Mouse (Mus musculus) thymus, postnatal 0 days (tissue): ENCODE measurements around the gene Hspb1. TPM values are rescaled to one million over a fixed set of nuclear protein-coding genes. Genes with fewer than 3 reads are reported as not detected.
A peak's percentile ranks its signal among the peaks of the same experiment; 100 is the strongest.

Experiments used
- DNase-seq: peaks from one replicate; pipeline ENCODE4 v3.0.0-alpha.2; 2015; ENCODE audit warnings: low spot score
- polyA plus RNA-seq: library from polyadenylated mRNA; unstranded; fragments of >200 nt; fragmentation: Nextera tagmentation; extraction: Ambion mirVana; gene quantifications from 2 replicates; pipeline ENCODE4 v1.2.1, GENCODE M21; 2015

Gene Hspb1
- 23.7 and 29.1 TPM in 2 replicates for polyA plus RNA-seq

DNA sequence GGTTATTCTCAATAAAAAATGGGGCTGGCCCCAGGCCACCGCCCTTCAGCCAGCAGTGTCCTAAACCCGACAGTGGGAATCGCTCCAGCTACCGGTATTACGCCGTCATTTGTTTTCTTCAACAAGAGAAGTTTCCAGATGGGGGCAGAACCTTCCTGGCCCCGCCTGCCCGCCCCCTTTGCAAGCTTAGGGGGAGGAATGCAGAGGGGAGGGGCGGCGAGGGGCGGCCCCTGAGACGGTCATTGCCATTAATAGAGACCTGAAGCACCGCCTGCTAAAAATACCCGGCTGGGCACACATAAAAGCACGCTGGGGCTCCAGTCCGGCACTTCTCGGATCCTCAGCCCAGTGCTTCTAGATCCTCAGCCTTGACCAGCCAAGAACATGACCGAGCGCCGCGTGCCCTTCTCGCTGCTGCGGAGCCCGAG is at the start of gene Hspb1:
Gene Hspb1, plus strand, starts transcription at position 245 of the 428 bp plus-strand sequence.
- no peak for DNase-seq

DNA sequence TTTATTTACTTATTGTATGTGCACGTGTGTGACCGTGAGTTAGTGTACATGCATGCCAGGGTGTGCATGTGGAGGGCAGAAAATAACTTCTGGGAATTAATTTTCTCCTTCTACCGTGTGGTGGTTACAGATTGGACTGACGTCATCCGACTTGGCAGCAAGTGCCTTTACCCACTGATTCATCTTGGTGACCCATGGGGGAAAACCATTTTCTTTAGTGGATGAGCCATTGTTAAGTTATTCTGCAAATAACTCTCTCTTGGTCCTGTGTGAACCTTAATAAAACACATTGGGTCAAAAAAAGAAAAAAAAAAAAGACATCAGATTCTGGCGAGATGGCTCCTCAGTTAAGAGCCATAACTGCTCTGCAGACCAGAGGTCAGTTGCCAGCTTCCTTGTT is 46.1 kb upstream of the Hspb1 start:
- DNase-seq = no peak

DNA sequence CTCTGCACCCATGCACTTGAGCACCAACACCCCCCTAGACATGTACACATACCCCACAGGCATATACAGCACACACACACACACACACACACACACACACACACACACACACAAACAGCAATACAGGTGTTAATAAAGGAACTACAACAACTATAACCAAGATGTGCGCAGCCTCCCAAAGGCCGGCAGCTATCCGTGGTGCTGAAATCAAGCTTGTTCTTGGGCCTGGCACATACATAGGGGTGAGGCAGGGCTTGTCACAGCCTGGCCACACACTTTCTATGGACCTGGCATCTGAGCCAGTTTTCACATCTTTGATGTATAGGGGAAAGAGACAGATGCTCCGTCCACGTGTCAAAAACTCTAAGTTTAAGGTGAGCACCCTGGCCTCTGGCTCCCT is 44.3 kb upstream of the Hspb1 start:
- peak; percentile 34 for DNase-seq

DNA sequence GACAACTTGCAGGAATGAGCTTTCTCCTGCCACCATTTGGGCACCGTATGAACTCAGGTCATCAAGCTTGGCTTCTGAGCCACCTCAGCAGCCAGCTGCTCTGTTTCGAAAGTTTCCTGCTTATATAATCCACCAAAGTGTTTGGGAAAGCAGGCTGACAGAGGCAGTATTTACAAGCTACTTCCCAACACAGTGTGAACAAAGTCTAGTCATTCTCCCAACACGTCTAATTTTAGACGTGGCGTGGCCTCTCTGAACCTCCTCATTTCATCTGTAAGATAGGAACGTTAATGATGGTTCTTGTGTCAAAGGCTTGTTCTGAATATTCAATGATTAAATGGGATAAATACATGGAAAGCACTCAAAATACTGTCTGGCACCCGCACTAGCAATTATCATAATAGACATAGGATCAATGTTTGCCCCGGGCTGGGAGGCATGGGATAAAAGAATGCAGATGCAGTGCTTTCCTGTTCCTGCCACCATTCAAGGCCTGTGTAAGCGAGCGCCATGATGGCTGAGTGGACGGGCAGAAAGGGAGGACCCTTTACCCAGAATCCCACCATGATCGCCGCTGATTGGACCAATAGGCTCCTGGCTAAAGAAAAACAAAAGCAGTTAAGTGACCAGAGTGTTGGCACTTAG is 41.9 kb upstream of the Hspb1 start:
- no peak for DNase-seq

DNA sequence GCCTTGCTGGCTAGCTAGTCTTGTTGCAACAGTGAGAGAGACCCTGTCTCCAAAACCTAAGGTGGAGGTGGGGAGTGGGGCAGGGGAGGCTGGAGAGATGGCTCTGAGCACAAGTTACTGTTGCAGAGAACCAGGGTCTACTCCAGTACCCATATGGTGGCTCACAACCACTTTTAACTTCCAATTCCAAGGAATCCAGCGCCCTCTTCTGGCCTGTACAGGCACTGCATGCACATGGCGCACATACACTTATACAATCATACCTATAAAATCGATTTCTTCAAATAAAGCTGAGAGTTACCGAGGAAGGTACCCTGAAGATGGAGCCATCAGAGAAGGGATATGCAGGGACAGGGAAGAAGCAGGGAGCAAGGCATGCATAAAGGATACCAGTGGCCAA is 40.3 kb upstream of the Hspb1 start:
- DNase-seq = no peak

DNA sequence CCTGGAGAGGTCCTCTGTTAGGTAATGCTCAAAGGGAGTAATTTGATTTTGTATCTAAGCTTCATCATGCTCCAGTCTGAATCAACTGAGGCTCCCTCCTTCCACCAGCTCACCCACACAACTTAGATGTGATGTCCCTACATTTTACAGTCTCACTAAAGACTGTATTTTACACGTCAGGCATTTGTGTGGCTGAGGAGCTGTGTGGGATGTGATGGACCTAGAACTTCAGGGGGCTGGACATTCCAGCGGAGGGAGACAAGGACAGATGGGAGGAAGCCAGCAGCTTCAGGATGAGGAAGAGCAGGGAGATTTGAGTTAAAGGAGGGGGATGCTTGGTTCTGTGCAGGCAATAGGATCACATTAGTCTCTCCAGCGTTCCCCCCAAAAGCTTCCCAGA is 39.8 kb upstream of the Hspb1 start:
- DNase-seq = no peak

DNA sequence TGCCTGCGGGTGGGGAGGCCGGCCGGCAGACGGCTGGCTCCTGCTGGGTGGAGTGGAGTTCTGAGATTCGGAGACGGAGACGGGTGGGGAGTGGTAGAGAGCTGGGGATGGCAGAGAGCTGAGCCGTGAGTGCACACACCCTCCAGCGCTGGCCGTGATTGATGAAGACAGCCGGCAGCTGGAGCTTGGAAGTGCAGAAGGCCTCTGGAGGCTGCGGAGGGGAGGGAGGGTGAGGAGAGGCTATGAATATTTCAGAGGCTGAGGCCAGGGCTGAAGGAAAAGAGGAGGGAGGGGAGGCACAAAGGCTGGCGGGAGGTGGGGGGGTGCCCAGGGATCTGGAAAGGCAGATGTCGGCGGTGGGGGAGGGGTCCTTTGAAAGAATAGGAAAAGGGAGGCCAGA is 36.7 kb upstream of the Hspb1 start:
- DNase-seq = no peak

DNA sequence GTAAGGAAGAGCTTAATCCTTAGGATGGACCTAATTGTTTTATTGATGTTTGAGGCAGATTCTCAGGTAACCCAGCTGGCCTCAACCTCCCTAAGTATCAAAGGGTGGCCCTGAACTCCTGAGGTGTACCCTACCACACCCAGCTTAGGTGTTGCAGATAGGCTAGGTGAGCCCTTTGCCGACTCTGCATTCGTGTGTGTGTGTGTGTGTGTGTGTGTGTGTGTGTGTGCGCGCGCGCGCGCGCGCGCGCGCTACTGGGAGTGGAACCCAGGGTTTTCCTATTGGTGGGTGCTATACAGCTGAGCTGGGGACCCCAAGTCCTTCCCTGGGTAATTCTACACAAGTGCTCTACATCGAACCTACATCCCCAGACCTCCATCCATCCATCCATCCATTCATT is 36.2 kb upstream of the Hspb1 start:
- no peak for DNase-seq

DNA sequence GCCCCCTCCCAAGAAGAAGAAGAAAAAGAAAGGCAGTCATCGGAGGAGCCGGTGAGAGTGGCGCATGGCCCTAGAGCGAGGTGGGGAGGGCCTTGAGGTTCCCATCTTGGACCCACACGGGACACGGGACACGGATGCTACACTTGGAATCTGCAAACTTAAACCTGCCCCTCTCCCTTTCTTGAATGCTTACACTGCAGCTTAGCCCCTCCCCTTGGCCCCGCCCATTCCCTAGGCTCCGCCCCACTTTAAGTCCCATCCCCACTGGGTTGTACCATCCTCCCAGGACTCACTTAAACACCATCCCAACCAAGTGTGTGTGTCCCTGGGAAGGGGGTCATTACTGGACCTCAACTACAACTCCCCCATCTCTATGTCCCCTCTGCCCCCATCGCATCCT is 35.3 kb upstream of the Hspb1 start:
- DNase-seq = no peak

DNA sequence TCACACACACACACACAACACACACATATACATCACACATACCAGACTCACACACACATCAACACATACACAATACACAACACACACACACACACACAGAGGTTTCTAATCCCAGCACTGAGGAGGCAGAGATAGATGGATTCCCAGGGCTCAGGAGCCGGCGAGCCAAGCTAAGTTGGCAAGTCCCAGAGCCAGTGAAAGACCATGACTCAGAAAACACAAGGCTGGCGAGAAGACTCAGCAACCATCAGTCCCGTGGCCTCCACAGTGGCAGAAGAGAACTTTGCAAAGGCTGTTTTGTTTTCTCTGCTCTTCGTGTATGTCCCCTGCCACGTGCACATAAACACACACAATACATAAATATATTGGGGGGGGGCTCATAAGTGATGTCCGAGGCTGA is 34.0 kb upstream of the Hspb1 start:
- DNase-seq = no peak

DNA sequence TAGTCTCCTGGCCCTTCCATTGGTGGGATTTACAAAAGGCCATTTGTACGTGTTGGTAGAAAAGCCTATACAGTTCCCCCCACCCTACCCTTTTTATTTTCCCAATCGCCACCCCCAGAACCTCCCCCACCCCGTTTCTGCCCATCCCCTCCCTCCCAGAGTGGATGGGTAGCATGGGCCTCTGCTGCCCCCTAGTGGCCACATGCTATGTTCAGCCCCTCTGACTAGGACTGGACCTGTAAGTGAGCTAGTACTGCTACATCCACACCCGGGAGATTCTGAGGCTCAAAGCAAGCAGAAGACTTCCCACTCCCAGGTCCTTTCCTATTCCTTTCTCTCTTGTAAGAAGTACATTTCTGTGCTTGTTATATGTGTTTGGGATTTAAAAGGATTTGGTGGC is 32.6 kb upstream of the Hspb1 start:
- DNase-seq = peak; percentile 68

DNA sequence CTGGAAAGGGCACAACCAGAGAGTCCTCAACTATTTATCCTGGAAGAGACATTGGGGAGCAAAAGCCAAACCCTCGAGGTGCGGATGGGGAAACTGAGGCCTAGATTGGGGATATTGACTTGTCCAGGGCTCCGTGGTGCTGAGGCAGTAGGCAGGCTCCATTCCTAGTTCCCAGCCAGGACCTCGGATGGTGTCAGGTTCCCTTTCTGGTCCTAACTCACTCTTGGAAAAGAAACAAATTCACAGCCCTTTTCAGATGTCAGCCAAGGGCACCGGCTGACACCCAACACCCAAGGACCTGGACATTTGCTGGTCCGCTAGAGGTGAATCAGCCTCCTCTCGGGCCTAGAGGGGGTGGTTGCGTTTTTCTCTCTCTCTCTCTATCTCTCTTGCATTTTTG is 21.1 kb upstream of the Hspb1 start:
- no peak for DNase-seq

DNA sequence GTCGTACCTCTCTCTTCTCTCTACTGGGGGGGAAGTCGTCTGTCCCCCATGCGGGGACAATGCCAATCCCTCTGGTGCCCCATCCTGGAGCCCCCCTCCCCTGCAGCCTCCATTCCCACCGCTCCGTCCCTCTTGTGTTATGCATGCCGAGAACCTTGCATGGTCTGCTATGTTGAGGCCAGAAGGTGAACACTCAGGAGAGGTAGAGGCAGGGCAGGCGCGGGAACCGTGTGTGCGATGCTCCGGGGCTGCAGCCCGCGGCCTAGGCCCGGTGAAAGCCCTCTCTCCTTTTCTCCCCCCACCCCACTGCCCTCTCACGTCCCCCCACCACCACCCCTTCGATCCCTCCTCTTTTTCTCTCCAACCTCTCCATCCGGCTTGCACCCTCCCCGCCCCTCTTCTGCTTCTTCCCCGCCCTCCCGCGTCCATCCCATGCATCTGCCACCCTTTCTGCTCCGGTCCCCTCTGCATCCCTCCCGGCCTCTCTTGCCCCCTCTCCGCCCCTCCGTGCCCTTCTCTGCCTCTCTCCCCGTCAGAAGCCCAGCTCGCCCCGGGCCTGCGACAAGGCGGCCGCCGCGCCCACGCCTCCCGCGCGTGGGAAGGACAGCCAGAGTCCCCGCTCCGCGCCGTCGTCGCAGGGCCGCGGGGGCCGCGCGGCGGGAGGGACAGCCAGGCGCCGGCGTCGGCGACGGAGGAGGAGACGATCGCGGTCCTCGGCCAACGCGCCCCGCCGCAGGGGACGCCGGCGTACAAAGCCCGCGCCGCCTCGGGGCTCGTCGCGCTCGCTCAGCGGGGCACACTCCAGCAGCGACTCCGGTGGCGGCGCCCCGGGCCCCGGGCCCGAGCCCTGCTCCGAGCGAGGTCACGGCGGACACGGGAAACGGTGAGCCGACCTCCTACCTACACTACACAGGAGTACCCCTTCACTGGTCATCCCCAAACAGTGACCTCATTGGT is 19.8 kb upstream of the Hspb1 start:
- DNase-seq = no peak

DNA sequence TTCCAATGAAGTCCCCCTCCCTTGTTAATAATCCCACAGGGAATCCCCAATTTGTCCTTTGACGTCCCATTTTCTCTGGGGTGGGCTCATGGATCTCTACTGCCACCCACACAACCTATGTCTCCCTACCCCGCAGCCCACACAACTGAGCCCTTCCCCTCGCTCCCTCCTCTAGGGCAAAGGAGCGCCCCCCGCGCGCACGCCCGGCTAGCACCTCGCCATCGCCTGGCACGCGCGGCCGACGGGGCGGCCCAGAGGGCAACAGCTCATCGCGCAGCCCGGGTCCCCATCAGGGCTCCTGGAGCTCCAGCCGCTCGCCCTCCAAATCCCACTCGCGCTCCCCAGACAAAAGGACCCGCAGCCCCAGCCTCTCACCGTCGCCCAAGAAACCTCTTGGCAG is 19.1 kb upstream of the Hspb1 start:
- no peak for DNase-seq

DNA sequence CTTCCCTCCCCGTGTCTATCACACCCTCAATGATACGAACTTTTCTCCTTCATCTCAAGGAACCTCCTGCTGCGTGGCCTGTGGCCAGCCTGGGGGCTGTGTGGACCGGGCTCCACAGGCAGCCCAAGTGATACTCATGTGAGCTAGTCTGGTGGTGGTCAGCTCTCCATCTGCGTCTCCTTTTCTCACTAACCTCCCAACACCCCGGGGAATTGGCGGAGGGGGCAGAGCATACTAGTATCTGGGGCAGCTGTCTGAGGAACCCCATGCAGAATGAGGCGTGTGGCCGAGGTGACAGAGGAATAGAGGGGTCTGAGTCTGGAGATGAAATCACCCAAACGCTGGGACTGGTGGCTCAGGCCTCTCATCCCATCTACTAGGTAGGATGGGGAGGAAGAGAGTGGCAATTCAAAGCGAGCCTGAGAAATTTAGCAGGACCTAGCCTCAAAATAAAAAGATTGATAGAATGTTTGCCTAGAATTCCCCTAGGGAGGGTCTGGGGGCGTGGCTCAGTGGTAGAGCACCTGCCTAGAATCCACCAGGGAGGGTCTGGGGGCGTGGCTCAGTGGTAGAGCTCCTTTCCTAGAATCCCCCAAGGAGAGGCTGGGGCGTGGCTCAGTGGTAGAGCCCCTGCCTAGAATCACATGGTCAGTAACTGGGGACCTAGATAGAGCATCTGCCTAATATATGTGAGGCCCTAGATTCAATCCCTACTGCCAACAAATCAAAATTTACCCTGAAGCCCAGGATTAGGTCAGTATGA is 17.9 kb upstream of the Hspb1 start:
- DNase-seq = no peak

DNA sequence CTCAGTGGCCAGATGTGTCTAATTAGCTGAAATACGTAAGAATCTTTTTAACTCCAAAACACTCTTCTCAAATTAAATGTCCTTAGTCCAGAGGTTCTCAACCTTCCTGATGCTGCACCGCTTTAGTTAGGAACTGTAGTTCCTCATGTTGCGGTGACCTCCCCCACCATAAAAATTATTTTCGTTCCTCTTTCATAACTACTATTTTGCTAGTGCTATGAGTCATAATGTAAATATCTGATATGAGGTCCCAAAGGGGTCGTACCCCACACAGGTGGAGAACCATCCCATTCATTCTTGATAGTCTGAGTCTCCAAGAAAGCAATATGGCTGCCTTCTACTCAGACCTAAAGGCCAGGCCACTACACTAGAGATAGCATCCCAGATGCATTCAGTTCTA is 17.2 kb upstream of the Hspb1 start:
- DNase-seq = no peak

DNA sequence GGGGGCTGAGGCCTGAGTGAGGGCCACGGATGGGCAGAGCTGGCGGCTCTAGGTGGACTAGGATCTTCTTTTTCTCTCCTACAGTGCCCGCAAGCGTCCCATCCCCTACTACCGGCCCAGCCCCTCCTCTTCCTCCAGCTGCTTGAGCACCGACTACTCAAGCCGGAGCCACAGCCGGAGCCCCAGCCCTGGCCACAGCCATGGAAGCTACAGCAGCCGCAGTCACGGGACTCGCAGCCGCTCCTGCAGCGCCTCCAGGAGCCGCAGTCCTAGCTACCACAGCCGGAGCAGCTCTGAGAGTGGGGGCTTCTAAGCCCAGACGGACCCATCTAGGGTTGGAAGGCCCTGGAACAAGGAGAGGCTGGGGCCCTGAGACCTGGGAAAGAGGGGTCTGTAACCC is 14.7 kb upstream of the Hspb1 start:
- DNase-seq = no peak

DNA sequence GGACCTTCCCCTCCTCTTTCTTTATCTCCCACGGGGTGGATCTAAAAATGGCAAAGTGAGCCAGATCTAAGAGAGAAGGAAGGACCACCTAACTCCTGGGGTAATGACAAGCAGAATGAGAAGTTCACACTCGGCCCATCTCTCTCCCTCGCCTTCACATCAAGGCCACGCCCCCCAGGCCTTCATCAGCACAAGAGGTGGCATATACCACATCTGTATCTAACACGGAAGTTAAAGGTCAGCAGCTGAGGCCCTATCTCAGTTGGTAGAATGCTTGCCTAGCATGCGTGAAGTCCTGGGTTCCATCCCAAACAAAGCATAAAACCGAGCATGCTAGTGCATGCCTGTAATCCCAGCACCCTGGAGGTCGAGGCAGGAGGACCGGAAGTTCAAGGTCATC is 14.0 kb upstream of the Hspb1 start:
- no peak for DNase-seq

DNA sequence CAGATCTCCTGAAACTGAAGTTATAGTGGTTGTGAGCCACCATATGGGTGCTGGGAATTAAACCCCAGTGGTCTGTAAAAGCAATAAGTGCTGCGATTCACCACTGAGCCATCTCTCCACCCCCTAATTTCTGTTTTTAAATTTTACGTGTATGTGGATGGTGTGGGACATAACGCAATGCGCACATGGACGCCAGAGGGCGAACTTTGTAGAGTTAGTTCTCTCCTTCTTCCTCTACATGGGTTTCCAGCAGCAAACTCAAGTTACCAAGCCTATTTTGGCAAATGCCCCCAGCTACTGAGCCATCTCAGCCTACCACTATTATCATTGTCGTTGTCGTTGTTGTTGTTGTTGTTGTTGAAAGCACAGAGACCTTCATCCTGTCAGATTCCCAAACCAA is 10.5 kb upstream of the Hspb1 start:
- DNase-seq = peak; percentile 48

DNA sequence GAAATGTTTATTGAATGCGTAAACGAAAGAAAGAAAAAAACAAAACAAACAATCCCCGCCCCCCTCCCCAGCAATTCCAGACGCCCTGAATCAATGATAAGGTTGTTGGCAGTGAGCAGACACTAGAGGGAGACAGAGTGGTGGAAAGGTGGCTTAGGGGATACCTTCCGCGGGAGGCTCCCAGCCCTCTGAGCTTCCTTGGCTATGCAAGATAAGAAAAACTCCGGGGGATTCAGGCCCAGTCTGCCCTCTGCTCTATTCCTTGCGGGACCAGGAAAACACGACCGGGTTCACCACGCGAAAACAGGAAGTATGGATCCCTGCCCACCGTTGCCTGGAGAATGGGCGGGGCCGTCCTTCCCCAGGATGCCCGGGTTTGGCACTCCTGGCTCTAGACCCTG is 9.9 kb upstream of the Hspb1 start:
- peak; percentile 43 for DNase-seq

DNA sequence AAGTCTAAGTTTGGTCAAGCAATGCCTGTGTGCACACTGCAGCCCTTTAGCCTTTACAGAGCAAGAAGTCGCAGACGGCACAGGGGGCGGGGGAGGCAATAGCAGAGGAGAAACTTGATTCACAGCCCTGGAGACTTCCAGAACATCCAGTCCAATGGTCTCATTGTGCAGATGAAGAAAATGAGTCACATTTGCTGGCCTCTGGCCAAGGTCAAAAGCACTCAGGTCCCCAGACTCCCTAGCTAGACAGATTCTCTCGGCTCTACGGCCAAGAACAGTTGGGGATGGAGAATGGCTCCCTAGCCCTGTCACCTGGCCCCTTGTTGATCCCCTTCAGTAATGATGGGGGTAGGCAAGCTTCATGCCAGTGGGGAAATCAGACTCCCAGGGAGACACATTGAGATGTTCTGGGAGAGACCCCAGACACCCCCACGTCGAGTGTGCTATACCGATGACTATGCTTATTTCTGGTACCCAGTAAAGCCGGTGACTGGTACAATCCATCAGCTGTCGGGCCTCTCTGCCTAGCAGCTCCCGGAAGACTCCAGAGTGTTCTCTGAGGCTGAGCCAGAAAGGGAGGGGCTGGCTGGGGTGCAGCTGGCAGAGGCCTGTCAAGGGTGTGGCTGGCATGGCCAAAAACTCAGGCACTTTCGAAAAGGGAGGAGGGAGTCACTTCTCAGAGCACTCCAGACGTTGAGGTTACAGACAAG is 8.1 kb upstream of the Hspb1 start:
- no peak for DNase-seq
